Mouse (Mus musculus) MEL (cell line): ENCODE measurements at regions not wholly inside any gene's neighbourhood (a gene's known extent, or its start where the extent isn't known, plus 50 kb on each side); places are given as distances from the start of the nearest gene placed in this dataset.

ENCODE experiments used
- DNase-seq: peaks from one replicate; pipeline ENCODE4 v3.0.0; 2011; ENCODE audit warnings: low read depth, low spot score
- H3K27ac ChIP-seq: 2 replicates; pipeline ENCODE4 v1.5.1; 2012; ENCODE audit warnings: low read depth, mild to moderate bottlenecking, control low read depth, low read length, moderate library complexity; ENCODE audit not compliant: control insufficient read depth
- H3K27me3 ChIP-seq, 2 experiments: fragments of 150-350 bp in 1 of 2; sonication (generic) in 1 of 2; 2 replicates each; pipeline ENCODE4 v1.6.1; 2012; ENCODE audit warnings: low read length in 2 of 2, mild to moderate bottlenecking in 2 of 2, improper control_type of control experiment in 1 of 2, moderate library complexity in 1 of 2; ENCODE audit not compliant: insufficient read depth in 2 of 2, control insufficient read depth in 1 of 2
- H3K36me3 ChIP-seq, 2 experiments: 2 replicates each; pipeline ENCODE4 v1.6.1; 2012 to 2014; ENCODE audit warnings: low read length in 2 of 2, improper control_type of control experiment in 1 of 2, inconsistent platforms in 1 of 2, mild to moderate bottlenecking in 1 of 2; ENCODE audit not compliant: insufficient read depth in 2 of 2, control insufficient read depth in 1 of 2
- H3K4me1 ChIP-seq, 2 experiments: fragments of 150-350 bp in 1 of 2; sonication (generic) in 1 of 2; 2 replicates each; pipeline ENCODE4 v1.6.1; 2012; ENCODE audit warnings: low read length in 2 of 2, improper control_type of control experiment in 1 of 2, mild to moderate bottlenecking in 1 of 2; ENCODE audit not compliant: insufficient read depth in 2 of 2, control insufficient read depth in 1 of 2
- H3K4me3 ChIP-seq, 2 experiments: fragments of 150-350 bp in 1 of 2; sonication (generic) in 1 of 2; 2 replicates each; pipeline ENCODE4 v1.5.1; 2012; ENCODE audit warnings: low read depth in 2 of 2, low read length in 2 of 2, mild to moderate bottlenecking in 2 of 2, moderate library complexity in 2 of 2, control low read depth in 1 of 2, improper control_type of control experiment in 1 of 2; ENCODE audit not compliant: control insufficient read depth in 1 of 2, insufficient read depth in 1 of 2
- H3K79me2 ChIP-seq: 2 replicates; pipeline ENCODE4 v1.6.1; 2012; ENCODE audit warnings: mild to moderate bottlenecking, low read length, moderate library complexity; ENCODE audit not compliant: control insufficient read depth, poor library complexity, insufficient read depth
- H3K9ac ChIP-seq: 2 replicates; pipeline ENCODE4 v1.6.1; 2012; ENCODE audit warnings: low read depth, mild to moderate bottlenecking, control low read depth, low read length, moderate library complexity; ENCODE audit not compliant: control insufficient read depth, poor library complexity, severe bottlenecking
- H3K9me3 ChIP-seq: fragments of 150-350 bp; sonication (generic); replicated peaks from 2 replicates; pipeline ENCODE4 v1.6.1; 2012; ENCODE audit warnings: mild to moderate bottlenecking, low read length, improper control_type of control experiment, moderate library complexity; ENCODE audit not compliant: insufficient read depth
- E2F4 ChIP-seq: IDR thresholded peaks from 2 replicates; pipeline ENCODE4 v1.6.1; 2011; ENCODE audit warnings: low read depth, low read length, improper control_type of control experiment, borderline replicate concordance
- ETS1 ChIP-seq: IDR thresholded peaks from 2 replicates; pipeline ENCODE4 v1.6.1; 2012; ENCODE audit warnings: low read depth, mild to moderate bottlenecking, inconsistent platforms, low read length, improper control_type of control experiment, moderate library complexity
- GABPA ChIP-seq: IDR thresholded peaks from 2 replicates; pipeline ENCODE4 v1.6.1; 2012; ENCODE audit warnings: low read depth, mild to moderate bottlenecking, inconsistent platforms, low read length, improper control_type of control experiment, moderate library complexity
- GATA1 ChIP-seq: IDR thresholded peaks from 2 replicates; pipeline ENCODE4 v1.6.1; 2011; ENCODE audit warnings: low read depth, low read length, improper control_type of control experiment
- HCFC1 ChIP-seq: IDR thresholded peaks from 2 replicates; pipeline ENCODE4 v1.6.1; 2012; ENCODE audit warnings: low read depth, mild to moderate bottlenecking, inconsistent platforms, low read length, improper control_type of control experiment, moderate library complexity
- MAX ChIP-seq: IDR thresholded peaks from 2 replicates; pipeline ENCODE4 v1.6.1; 2011; ENCODE audit warnings: low read length, improper control_type of control experiment
- MAZ ChIP-seq: IDR thresholded peaks from 2 replicates; pipeline ENCODE4 v1.6.1; 2012; ENCODE audit warnings: low read depth, mild to moderate bottlenecking, inconsistent platforms, low read length, improper control_type of control experiment
- MEF2A ChIP-seq: IDR thresholded peaks from 2 replicates; pipeline ENCODE4 v1.6.1; 2014; ENCODE audit warnings: low read depth, mild to moderate bottlenecking, inconsistent platforms, low read length, improper control_type of control experiment; ENCODE audit not compliant: poor library complexity, insufficient replicate concordance, severe bottlenecking; ENCODE audit errors: extremely low read depth
- MYB ChIP-seq: IDR thresholded peaks from 2 replicates; pipeline ENCODE4 v1.6.1; 2011; ENCODE audit warnings: mild to moderate bottlenecking, low read depth, low read length, improper control_type of control experiment
- NELFE ChIP-seq: IDR thresholded peaks from 2 replicates; pipeline ENCODE4 v1.6.1; 2011; ENCODE audit warnings: low read depth, low read length, improper control_type of control experiment
- NRF1 ChIP-seq: IDR thresholded peaks from 2 replicates; pipeline ENCODE4 v1.6.1; 2014; ENCODE audit warnings: low read depth, mild to moderate bottlenecking, inconsistent platforms, low read length, improper control_type of control experiment, moderate library complexity; ENCODE audit not compliant: poor library complexity, insufficient read depth, severe bottlenecking
- POLR2A ChIP-seq, 2 experiments: IDR thresholded peaks; 2 replicates each; pipeline ENCODE4 v1.6.1; 2011 to 2012; ENCODE audit warnings: low read length in 2 of 2, mild to moderate bottlenecking in 2 of 2, control low read depth in 1 of 2, improper control_type of control experiment in 1 of 2, low read depth in 1 of 2, moderate library complexity in 1 of 2; ENCODE audit not compliant: control insufficient read depth in 1 of 2, insufficient read depth in 1 of 2, poor library complexity in 1 of 2
- POLR2AphosphoS2 ChIP-seq: IDR thresholded peaks from 2 replicates; pipeline ENCODE4 v1.6.1; 2011; ENCODE audit warnings: low read length, improper control_type of control experiment
- POLR2AphosphoS5 ChIP-seq: IDR thresholded peaks from 2 replicates; pipeline ENCODE4 v1.6.1; 2012; ENCODE audit warnings: low read depth, borderline replicate concordance, mild to moderate bottlenecking, inconsistent platforms, low read length, moderate library complexity, mixed read lengths
- RCOR1 ChIP-seq: IDR thresholded peaks from 2 replicates; pipeline ENCODE4 v1.6.1; 2012; ENCODE audit warnings: low read depth, mild to moderate bottlenecking, inconsistent platforms, low read length, improper control_type of control experiment
- SIN3A ChIP-seq: IDR thresholded peaks from 2 replicates; pipeline ENCODE4 v1.6.1; 2012; ENCODE audit warnings: low read length, improper control_type of control experiment, inconsistent platforms
- SMC3 ChIP-seq: IDR thresholded peaks from 2 replicates; pipeline ENCODE4 v1.6.1; 2011; ENCODE audit warnings: low read depth, low read length, improper control_type of control experiment
- TBP ChIP-seq: IDR thresholded peaks from 2 replicates; pipeline ENCODE4 v1.8.0; 2011; ENCODE audit warnings: low read depth, low read length, improper control_type of control experiment
- TCF12 ChIP-seq: IDR thresholded peaks from 2 replicates; pipeline ENCODE4 v1.6.1; 2014; ENCODE audit warnings: low read depth, mild to moderate bottlenecking, inconsistent platforms, low read length, improper control_type of control experiment, moderate library complexity
- UBTF ChIP-seq: IDR thresholded peaks from 2 replicates; pipeline ENCODE4 v1.6.1; 2012; ENCODE audit warnings: low read depth, mild to moderate bottlenecking, inconsistent platforms, low read length, improper control_type of control experiment, moderate library complexity, borderline replicate concordance; ENCODE audit not compliant: insufficient read depth
- USF2 ChIP-seq, 2 experiments: IDR thresholded peaks; 2 replicates each; pipeline ENCODE4 v1.6.1; 2011 to 2012; ENCODE audit warnings: improper control_type of control experiment in 2 of 2, low read length in 2 of 2, borderline replicate concordance in 1 of 2, inconsistent platforms in 1 of 2, low read depth in 1 of 2, mild to moderate bottlenecking in 1 of 2; ENCODE audit not compliant: insufficient read depth in 1 of 2
- ZC3H11A ChIP-seq: IDR thresholded peaks from 2 replicates; pipeline ENCODE4 v1.6.1; 2012; ENCODE audit warnings: low read depth, mild to moderate bottlenecking, inconsistent platforms, low read length, improper control_type of control experiment
- ZMIZ1 ChIP-seq: IDR thresholded peaks from 2 replicates; pipeline ENCODE4 v1.6.1; 2012; ENCODE audit warnings: low read depth, mild to moderate bottlenecking, inconsistent platforms, low read length, improper control_type of control experiment, moderate library complexity

DNA sequence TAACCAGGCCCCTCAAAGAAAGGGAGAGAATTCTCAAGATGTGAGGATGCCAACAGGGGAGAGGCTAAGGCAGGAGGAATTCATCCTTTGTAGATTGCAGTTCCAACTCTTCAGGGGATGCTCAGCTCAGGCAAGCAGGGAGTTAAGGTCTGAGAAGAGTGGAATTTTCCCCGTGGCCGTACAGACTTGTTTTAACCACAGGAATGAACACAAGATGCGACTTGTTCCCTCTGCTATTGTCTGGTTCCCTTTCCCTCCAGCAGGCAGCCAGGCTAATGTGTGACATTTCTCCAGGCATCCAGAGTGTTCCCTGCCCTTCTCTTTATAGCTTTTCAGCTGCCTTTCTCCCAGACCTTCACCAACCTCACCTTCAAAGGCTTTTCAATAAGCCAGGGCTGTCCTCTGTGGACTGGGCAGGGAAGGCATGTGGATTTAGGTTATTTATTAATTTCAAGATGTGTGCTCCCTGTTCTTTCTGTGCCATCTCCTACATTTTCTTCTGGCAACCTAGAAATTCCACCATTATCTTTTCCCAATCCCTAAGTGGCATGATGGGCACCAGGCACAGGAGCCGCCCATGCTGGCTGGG is 198.6 kb upstream of the Camk1g start:
- no peaks in the 10 kb centered on the region for H3K27me3 ChIP-seq

DNA sequence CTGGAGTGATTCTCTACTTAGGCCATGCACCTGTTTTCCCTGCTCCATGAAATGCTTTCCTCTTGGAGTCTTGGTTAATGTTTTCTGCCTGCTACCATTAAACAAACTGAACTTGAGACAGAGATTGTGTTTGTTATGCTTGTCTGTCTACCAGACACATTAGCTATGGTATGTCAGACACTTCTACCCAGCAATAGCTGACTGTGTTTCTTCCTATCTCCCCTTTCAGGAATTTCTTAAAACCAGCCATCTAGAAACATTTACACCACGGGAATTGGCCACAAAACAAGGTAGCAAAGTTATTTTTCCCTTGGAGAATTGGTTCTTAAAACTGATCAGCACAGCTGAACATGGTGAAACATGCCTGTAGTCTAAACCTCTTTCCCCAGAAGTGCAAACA is 197.1 kb upstream of the Camk1g start:
- Histone ChIP-seq H3K9me3 (no peaks in the 10 kb centered on the region), H3K9ac (no peak overlapping the region), H3K27ac (no peak overlapping the region), H3K4me1 (peaks cover 0 to 7% of the 10 kb centered on the region in 2 experiments; a peak in 1 of 4 replicates), H3K79me2 (no peaks in the 10 kb centered on the region), H3K36me3 (peaks cover 0 to 7% of the 10 kb centered on the region in 2 experiments; a peak in 2 of 4 replicates), H3K27me3 (no peaks in the 10 kb centered on the region), H3K4me3 (no peak overlapping the region)
- no peak for DNase-seq
- TF ChIP-seq MEF2A (no peak), POLR2A (IDR thresholded peaks at IDR 0.05; ENCODE audit: control insufficient read depth in 1 of 2, insufficient read depth in 1 of 2, low read depth in 1 of 2, low read length in 2 of 2, poor library complexity in 1 of 2) (no peak), SIN3A (no peak), RCOR1 (no peak), HCFC1 (no peak), POLR2AphosphoS2 (no peak), USF2 (IDR thresholded peaks at IDR 0.05; ENCODE audit: borderline replicate concordance in 1 of 2, insufficient read depth in 1 of 2, low read depth in 1 of 2, low read length in 2 of 2) (no peak), ETS1 (no peak), NELFE (no peak), MAZ (no peak), GATA1 (no peak), POLR2AphosphoS5 (no peak), ZC3H11A (no peak), TBP (no peak), TCF12 (no peak), SMC3 (no peak), MAX (no peak), MYB (no peak), UBTF (no peak), ZMIZ1 (no peak)

More for the DNA sequence above, 198.6 kb upstream of the Camk1g start:
- H3K27ac ChIP-seq = no peak overlapping the region
- no peaks in the 10 kb centered on the region for H3K79me2 ChIP-seq
- no peak for DNase-seq
- no peaks in the 10 kb centered on the region for H3K9me3 ChIP-seq
- TF ChIP-seq GABPA = no peak
- TF ChIP-seq SIN3A = no peak
- TF ChIP-seq HCFC1 = no peak
- TF ChIP-seq E2F4 = no peak
- TF ChIP-seq ZMIZ1 = no peak
- TF ChIP-seq RCOR1 = no peak
- no peak for TF ChIP-seq NRF1
- H3K36me3 ChIP-seq = peaks cover 0 to 7% of the 10 kb centered on the region in 2 experiments; a peak in 2 of 4 replicates
- H3K4me1 ChIP-seq = peaks cover 0 to 7% of the 10 kb centered on the region in 2 experiments; a peak in 1 of 4 replicates
- H3K9ac ChIP-seq = no peak overlapping the region
- no peak overlapping the region for H3K4me3 ChIP-seq
